Mouse (Mus musculus): ENCODE data around the gene Ethe1.

DNA sequence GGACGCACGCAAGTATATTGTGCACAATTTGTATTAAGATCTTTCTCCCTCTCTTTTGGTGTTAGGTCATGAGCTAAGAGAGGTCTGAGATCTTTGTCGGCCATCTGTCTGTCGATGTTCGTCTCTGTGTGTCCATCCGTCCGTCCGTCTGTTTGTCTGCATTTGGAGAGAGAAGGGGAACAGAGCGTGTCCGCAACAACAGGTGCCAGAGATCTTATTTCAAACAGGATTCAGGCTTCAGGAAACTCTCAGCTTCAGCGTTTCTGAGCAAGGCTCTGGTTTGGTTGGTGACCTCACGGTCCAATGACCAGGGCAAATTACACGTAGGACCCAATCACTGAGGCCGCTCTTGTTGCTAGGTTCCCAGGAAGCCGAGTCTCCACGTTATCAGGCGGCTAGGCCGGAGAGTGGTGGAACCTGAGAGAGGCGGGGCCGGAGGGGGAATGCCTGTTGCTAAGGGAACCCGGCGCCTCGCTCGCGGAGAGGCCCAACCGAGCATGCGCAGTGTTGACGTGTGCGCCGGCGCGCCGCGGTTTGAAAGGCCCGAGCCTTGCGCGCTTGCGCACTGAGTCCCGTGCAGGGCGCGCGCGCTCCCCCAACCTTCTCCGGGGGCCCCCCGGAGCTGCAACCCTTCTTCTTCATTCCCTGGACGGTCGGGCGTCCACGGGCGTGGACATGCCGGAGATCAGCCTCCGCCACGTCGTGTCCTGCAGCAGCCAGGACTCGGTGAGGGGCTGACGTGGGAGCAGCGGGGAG is 40.5 kb upstream of the Ethe1 start:
- no peak for TF ChIP-seq EP300 (IDR thresholded peaks at IDR 0.05; ENCODE audit: insufficient read depth, low read depth, low read length)
- peak; percentile 40 for TF ChIP-seq POLR2A (IDR thresholded peaks at IDR 0.05; ENCODE audit: insufficient read depth, low read length)
- TF ChIP-seq CTCF (IDR thresholded peaks at IDR 0.05; ENCODE audit: low read depth, low read length), result no peak

Measured in ES-Bruce4 (cell line).